Mouse (Mus musculus) C2C12 (cell line): ENCODE measurements around the gene Emc8. TPM values are rescaled to one million over a fixed set of nuclear protein-coding genes. Genes with fewer than 3 reads are reported as not detected.

ENCODE experiments used
- H3K27me3 ChIP-seq: one replicate; pipeline ENCODE4 v1.6.1; 2011; ENCODE audit not compliant: control insufficient read depth, insufficient read depth, insufficient read length
- H3K36me3 ChIP-seq: one replicate; pipeline ENCODE4 v1.6.1; 2011; ENCODE audit not compliant: control insufficient read depth, insufficient read depth
- H3K4me3 ChIP-seq: one replicate; pipeline ENCODE4 v1.5.1; 2011; ENCODE audit warnings: mild to moderate bottlenecking, control low read depth; ENCODE audit not compliant: poor library complexity, insufficient read depth, severe bottlenecking
- H3K79me2 ChIP-seq: one replicate; pipeline ENCODE4 v1.6.1; 2011; ENCODE audit not compliant: control insufficient read depth, insufficient read depth
- H3K79me3 ChIP-seq: one replicate; pipeline ENCODE4 v1.6.1; 2011; ENCODE audit warnings: low read depth, control low read depth
- H3ac ChIP-seq: one replicate; pipeline ENCODE3; 2011; ENCODE audit warnings: low read depth; ENCODE audit not compliant: control insufficient read depth, insufficient read length
- CEBPB ChIP-seq: IDR thresholded peaks from one replicate; pipeline ENCODE4 v1.6.1; 2011; ENCODE audit warnings: low read depth, mild to moderate bottlenecking, control low read depth, moderate library complexity
- CTCF ChIP-seq: IDR thresholded peaks from one replicate; pipeline ENCODE4 v1.5.1; 2011; ENCODE audit not compliant: control insufficient read depth, insufficient read depth, insufficient read length
- FOSL1 ChIP-seq: IDR thresholded peaks from one replicate; pipeline ENCODE4 v1.8.0; 2011; ENCODE audit warnings: mild to moderate bottlenecking, low read length; ENCODE audit not compliant: poor library complexity, insufficient read depth, severe bottlenecking
- MAX ChIP-seq: IDR thresholded peaks from one replicate; pipeline ENCODE4 v1.6.1; 2011; ENCODE audit warnings: mild to moderate bottlenecking, control low read depth
- MYOD1 ChIP-seq: IDR thresholded peaks from one replicate; pipeline ENCODE4 v1.6.1; 2011; ENCODE audit warnings: low read depth; ENCODE audit not compliant: control insufficient read depth, insufficient read length
- MYOG ChIP-seq: IDR thresholded peaks from one replicate; pipeline ENCODE4 v1.6.1; 2011; ENCODE audit not compliant: control insufficient read depth, insufficient read length; ENCODE audit errors: extremely low read depth
- USF1 ChIP-seq: IDR thresholded peaks from one replicate; pipeline ENCODE4 v1.6.1; 2011; ENCODE audit warnings: low read depth, mild to moderate bottlenecking, control low read depth, moderate library complexity
- polyA plus RNA-seq: library from polyadenylated mRNA; unstranded; fragments of >200 nt; fragmentation: generic; extraction: Trizol; gene quantifications from one replicate; pipeline ENCODE4 v1.2.1, GENCODE M21; 2012; ENCODE audit warnings: missing spikeins

Gene Emc8
- polyA plus RNA-seq, 1 experiment = 240 TPM

DNA sequence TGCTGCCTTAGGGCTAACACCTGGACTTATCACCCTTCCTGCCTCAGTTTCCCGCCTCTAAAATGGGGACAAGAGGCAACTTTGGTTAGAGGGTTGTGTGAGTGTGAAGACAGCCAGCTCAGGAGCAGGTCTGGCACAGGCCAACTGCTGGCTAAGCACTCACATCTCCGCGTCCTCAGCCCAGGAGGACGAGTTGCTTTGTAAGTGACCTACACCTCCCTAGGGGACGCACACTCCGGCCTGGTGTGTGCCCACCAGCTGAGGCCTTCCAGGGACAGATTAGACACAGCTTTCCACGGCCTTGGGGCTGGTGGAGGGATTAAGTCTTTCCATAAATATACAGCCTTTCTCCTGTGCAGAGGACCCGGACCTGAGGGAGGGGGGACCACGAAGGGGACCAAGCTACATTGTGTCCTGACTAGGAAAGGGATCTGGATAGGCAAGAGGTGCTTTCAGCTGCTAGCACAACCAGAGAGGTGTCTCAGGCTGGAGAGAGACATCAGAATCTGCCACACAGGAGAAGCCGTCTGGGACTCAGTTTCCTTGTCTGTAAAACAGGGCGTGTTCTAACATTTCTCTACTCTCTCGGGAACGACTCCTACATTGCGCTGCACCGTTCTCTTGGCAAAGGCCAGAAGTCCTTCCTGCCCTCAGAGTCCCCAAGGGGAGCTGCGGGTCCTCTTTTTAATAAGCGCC lies 35.3 kb downstream of the Emc8 start:
- Histone ChIP-seq H3K79me2 (no peaks in the 10 kb centered on the region), H3K36me3 (no peaks in the 10 kb centered on the region), H3K79me3 (no peaks in the 10 kb centered on the region), H3ac (no peak overlapping the region), H3K4me3 (peak overlapping the region; percentile 11), H3K27me3 (no peaks in the 10 kb centered on the region)
- TF ChIP-seq MYOG = no peak
- no peak for TF ChIP-seq CEBPB
- no peak for TF ChIP-seq MAX
- TF ChIP-seq MYOD1 = no peak
- TF ChIP-seq FOSL1 = no peak
- no peak for TF ChIP-seq USF1
- TF ChIP-seq CTCF = no peak

DNA sequence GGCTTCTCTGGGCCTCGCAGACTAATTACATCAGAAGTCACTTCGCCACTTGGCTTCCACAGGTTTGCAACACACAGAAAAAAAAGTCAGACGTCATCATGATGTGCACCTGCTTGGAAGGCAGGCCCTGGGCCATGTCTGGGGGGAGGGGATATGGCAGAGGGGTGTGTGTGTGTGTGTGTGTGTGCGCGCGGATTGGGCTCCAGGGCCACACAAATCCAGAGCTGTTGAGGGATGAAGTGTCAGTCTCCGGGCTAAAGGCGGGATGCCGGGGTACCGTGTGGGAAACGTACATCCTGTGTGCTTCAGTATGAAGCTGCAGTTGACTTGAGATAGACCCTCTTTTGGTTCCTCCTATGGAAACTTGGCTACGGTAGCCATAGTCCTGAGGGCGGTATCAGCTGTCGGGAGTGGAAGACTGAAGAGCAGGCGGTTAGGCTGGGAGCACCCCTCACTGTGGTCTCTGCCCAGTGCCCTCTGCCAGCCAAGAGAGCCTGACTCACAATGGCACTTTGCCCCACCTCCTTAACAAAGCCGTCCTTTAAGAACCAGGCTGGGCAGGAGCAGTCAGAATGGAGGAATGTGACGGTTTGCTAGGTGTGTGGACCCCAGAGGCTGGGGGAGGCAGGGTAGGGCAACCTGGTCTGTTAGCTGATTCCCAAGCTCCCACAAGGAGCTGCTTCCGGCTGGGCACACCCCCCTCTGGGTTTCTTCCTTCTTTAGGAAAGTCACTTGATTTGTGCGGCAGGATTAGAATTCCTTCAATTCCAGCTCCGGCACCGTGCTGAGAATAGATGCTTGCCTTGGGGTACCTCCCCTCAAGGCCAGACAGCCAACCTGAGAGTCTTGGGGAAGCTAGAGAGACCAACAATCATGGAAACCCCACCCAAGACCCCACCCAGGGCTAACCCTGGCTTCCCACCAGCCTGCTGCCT lies 36.7 kb downstream of the Emc8 start:
- Histone ChIP-seq H3K27me3 (no peaks in the 10 kb centered on the region), H3ac (no peak overlapping the region), H3K79me2 (no peaks in the 10 kb centered on the region), H3K79me3 (no peaks in the 10 kb centered on the region), H3K36me3 (no peaks in the 10 kb centered on the region), H3K4me3 (no peak overlapping the region)
- TF ChIP-seq CEBPB (no peak), USF1 (no peak), MYOD1 (no peak), CTCF (no peak), MAX (no peak), FOSL1 (no peak), MYOG (no peak)

DNA sequence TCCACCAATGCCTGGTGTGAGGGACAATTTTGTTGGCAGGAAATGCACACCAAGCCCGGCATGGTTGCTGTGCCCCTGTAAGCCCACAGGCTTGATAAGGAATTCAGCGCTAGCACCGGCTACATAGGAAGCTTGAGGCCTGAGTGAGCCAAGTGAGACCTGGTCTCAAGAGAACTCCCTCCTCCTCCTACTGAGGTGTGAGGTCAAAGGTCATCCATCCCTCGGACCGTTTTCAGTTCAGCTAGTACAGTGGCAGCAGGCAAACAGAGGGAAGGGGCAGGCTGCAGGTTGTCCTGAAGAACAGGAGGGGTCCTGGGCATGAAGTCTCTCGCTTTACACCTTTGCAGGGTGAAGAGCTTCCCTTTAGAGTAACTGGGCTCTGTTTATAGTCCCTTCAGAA lies 37.5 kb downstream of the Emc8 start:
- TF ChIP-seq MYOG = no peak
- TF ChIP-seq USF1 = no peak
- TF ChIP-seq FOSL1 = no peak
- TF ChIP-seq CEBPB = no peak
- no peak for TF ChIP-seq MYOD1
- TF ChIP-seq MAX = no peak
- TF ChIP-seq CTCF = no peak
- Histone ChIP-seq H3K36me3 (no peaks in the 10 kb centered on the region), H3K79me3 (no peaks in the 10 kb centered on the region), H3ac (no peak overlapping the region), H3K27me3 (no peaks in the 10 kb centered on the region), H3K79me2 (no peaks in the 10 kb centered on the region), H3K4me3 (no peak overlapping the region)

DNA sequence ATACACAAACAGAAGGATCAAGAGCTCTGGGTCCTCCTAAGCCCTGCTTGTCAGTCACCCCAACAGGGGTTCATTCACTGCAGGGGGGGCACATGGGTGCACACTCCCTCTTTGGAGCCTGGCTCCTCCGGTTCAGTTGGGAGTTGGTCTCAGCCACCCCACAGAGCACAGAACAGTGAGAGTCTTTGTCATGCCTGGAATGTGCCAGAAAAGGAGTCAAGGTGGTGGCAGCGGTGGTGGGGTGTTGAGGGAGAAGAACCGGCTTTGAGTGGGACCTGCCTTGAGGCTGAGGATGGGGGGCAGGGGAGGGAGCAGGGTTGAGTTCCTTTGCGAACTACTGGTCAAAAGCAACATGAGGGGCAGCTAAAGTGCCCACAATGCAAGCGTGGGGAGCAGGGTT lies 38.3 kb downstream of the Emc8 start:
- Histone ChIP-seq H3K4me3 (no peak overlapping the region), H3ac (no peak overlapping the region), H3K27me3 (no peaks in the 10 kb centered on the region), H3K79me2 (no peaks in the 10 kb centered on the region), H3K79me3 (no peaks in the 10 kb centered on the region), H3K36me3 (no peaks in the 10 kb centered on the region)
- no peak for TF ChIP-seq USF1
- no peak for TF ChIP-seq MAX
- TF ChIP-seq FOSL1 = no peak
- TF ChIP-seq CEBPB = no peak

DNA sequence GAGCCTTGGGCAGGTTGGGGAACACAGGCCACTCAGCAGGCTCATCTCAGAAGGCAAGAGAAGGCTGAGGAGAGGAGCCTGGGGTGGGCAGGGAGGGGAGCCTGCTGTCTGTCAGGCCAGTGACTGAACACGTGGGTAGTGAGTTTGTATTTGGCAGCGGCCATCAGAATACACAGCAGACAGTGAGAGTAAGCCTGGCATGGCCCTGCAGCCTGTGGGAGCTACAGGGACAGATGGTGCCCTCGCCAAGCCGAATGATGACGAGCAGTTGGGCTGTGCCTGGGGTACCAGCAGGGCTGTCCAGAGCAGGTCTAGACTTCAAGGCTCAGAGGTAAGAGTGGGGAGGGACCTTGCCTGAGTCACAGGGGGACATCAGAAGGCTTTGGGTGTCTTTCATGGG lies 41.1 kb downstream of the Emc8 start:
- no peak overlapping the region for H3ac ChIP-seq
- H3K79me2 ChIP-seq = no peaks in the 10 kb centered on the region
- no peaks in the 10 kb centered on the region for H3K79me3 ChIP-seq
- TF ChIP-seq MYOD1 = no peak
- no peak for TF ChIP-seq CTCF
- TF ChIP-seq MAX = no peak
- no peak for TF ChIP-seq USF1
- TF ChIP-seq FOSL1 = no peak
- no peak for TF ChIP-seq MYOG
- TF ChIP-seq CEBPB = no peak
- no peaks in the 10 kb centered on the region for H3K36me3 ChIP-seq
- no peak overlapping the region for H3K4me3 ChIP-seq
- no peaks in the 10 kb centered on the region for H3K27me3 ChIP-seq

DNA sequence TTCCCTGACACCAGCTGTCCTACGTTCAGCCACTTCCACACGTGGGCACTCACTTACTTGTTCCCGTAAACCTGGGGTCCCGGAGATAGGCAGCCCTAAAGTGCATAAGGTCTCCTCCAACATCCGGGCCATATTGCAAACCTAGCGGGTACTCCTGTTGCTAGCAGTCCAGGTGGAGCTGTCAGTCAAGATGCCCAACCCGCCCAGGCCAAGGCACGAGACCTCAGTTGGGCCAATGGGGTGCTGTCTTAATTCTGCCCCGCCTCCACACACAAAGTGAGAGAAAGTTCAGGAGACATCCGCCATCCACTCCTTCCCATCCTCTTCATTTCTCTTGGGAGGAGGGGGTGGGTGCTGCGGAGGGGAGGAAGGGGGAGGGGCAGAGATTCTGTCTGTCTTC lies 41.9 kb downstream of the Emc8 start:
- Histone ChIP-seq H3ac (no peak overlapping the region), H3K4me3 (no peak overlapping the region), H3K27me3 (no peaks in the 10 kb centered on the region), H3K36me3 (no peaks in the 10 kb centered on the region), H3K79me3 (no peaks in the 10 kb centered on the region), H3K79me2 (no peaks in the 10 kb centered on the region)
- no peak for TF ChIP-seq USF1
- TF ChIP-seq MAX = no peak
- no peak for TF ChIP-seq MYOD1
- TF ChIP-seq CEBPB = no peak
- no peak for TF ChIP-seq CTCF
- no peak for TF ChIP-seq FOSL1
- TF ChIP-seq MYOG = no peak
